Mouse (Mus musculus): ENCODE data around the gene Mex3a. TPM values are rescaled to one million over a fixed set of nuclear protein-coding genes. Genes with fewer than 3 reads are reported as not detected.

Gene Mex3a
- total and polyA plus RNA-seq, 3 experiments = 1.1 to 4.9 (median 2.5) TPM

GRCm38 (mm10) chr3:88552082-88552645, 20.0 kb downstream of the Mex3a start:
- H3K27ac ChIP-seq (ENCODE audit: insufficient read depth, low read depth) = no peak overlapping the region
- H3K9me3 ChIP-seq (replicated peaks; ENCODE audit: low read length) = no peaks in the 10 kb centered on the region
- peaks cover 14% of the 10 kb centered on the region for H3K79me2 ChIP-seq (replicated peaks; ENCODE audit: control insufficient read depth, extremely low read depth, insufficient read depth, poor library complexity, severe bottlenecking)
- dilution Hi-C loops (cut with MboI; ENCODE audit: extremely low pct_ligation_motif_present, extremely low pct_unique_long_range_greater_than_20kb, low sequenced_read_pairs) = no loop called here
- H3K4me3 ChIP-seq (replicated peaks in 1 of 3; ENCODE audit: low read depth in 2 of 3, low read length in 2 of 3, poor library complexity in 1 of 3) = peak overlapping the region; percentile 92 to 97 (median 93)
- no peak for DNase-seq (ENCODE audit: extremely low read depth)
- peaks cover 19 to 42% of the 10 kb centered on the region in 2 experiments for H3K36me3 ChIP-seq (replicated peaks in 1 of 2; ENCODE audit: control insufficient read depth in 1 of 2, insufficient read depth in 1 of 2, low read length in 1 of 2)
- in situ Hi-C loops (cut with MboI; ENCODE audit: low pct_ligation_motif_present, low pct_unique_long_range_greater_than_20kb, low sequenced_read_pairs) = loop anchor here (10.0 kb wide), 1 partner anchor 203 kb away; no protein-coding TSS in a partner anchor
- peak overlapping the region; percentile 91 for H3K9ac ChIP-seq (ENCODE audit: insufficient read depth, low read depth)
- peak overlapping the region; percentile 71 for H3K4me2 ChIP-seq (ENCODE audit: insufficient read depth, low read depth, poor library complexity, severe bottlenecking)
- peaks cover 7 to 28% of the 10 kb centered on the region in 2 experiments; a peak in 3 of 4 replicates for H3K4me1 ChIP-seq (ENCODE audit: control insufficient read depth in 1 of 2, insufficient read depth in 2 of 2)
- TF ChIP-seq EP300 (IDR thresholded peaks at IDR 0.05; ENCODE audit: low read length) (peak; percentile 27; the same call in 1 of the 2 replicates), USF1 (IDR thresholded peaks at IDR 0.05; ENCODE audit: low read depth, low read length) (no peak), RAD21 (IDR thresholded peaks at IDR 0.05; ENCODE audit: low read depth, low read length) (no peak), IRF4 (IDR thresholded peaks at IDR 0.05; ENCODE audit: low read depth, low read length) (peak; percentile 37; the same call in 1 of the 2 replicates), NRF1 (IDR thresholded peaks at IDR 0.05; ENCODE audit: low read depth, low read length) (no peak)
- no peaks in the 10 kb centered on the region for H3K27me3 ChIP-seq (replicated peaks)

- H3K9ac ChIP-seq (ENCODE audit: insufficient read depth, low read depth) = peak within 1 kb of the TSS; percentile 91
- H3K4me3 ChIP-seq (replicated peaks in 1 of 3; ENCODE audit: low read depth in 2 of 3, low read length in 2 of 3, poor library complexity in 1 of 3) = peak within 1 kb of the TSS; percentile 92 to 97 (median 93)
- in situ Hi-C loops (cut with MboI; ENCODE audit: low pct_ligation_motif_present, low pct_unique_long_range_greater_than_20kb, low sequenced_read_pairs) (loop anchor here (10.0 kb wide), 1 partner anchor 202 kb away; no protein-coding TSS in a partner anchor), dilution Hi-C loops (cut with MboI; ENCODE audit: extremely low pct_ligation_motif_present, extremely low pct_unique_long_range_greater_than_20kb, low sequenced_read_pairs) (no loop called here)
- peaks cover 7 to 28% of the 10 kb centered on the region in 2 experiments; a peak in 3 of 4 replicates for H3K4me1 ChIP-seq (ENCODE audit: control insufficient read depth in 1 of 2, insufficient read depth in 2 of 2)
- H3K9me3 ChIP-seq (replicated peaks; ENCODE audit: low read length) = no peaks in the 10 kb centered on the region
- H3K27ac ChIP-seq (ENCODE audit: insufficient read depth, low read depth) = peak within 1 kb of the TSS; percentile 70
- H3K27me3 ChIP-seq (replicated peaks) = no peaks in the 10 kb centered on the region
- peak within 1 kb of the TSS; percentile 82 for H3K4me2 ChIP-seq (ENCODE audit: insufficient read depth, low read depth, poor library complexity, severe bottlenecking)
- peaks cover 19 to 46% of the 10 kb centered on the region in 2 experiments for H3K36me3 ChIP-seq (replicated peaks in 1 of 2; ENCODE audit: control insufficient read depth in 1 of 2, insufficient read depth in 1 of 2, low read length in 1 of 2)
- peaks cover 14% of the 10 kb centered on the region for H3K79me2 ChIP-seq (replicated peaks; ENCODE audit: control insufficient read depth, extremely low read depth, insufficient read depth, poor library complexity, severe bottlenecking)
- DNase-seq (ENCODE audit: extremely low read depth) = peak; percentile 97
- TF ChIP-seq HCFC1 (IDR thresholded peaks at IDR 0.05; ENCODE audit: low read depth, low read length) (peak; percentile 99), ZNF384 (IDR thresholded peaks at IDR 0.05; ENCODE audit: low read depth, low read length) (no peak), NELFE (IDR thresholded peaks at IDR 0.05; ENCODE audit: low read depth, low read length) (no peak; the same call in 1 of the 2 replicates), RCOR1 (conservative IDR thresholded peaks at IDR 0.05; ENCODE audit: low read depth, low read length) (no peak), MXI1 (IDR thresholded peaks at IDR 0.05; ENCODE audit: low read depth, low read length) (peak; percentile 83), POLR2A (IDR thresholded peaks at IDR 0.05; ENCODE audit: low read depth, low read length) (peak; percentile 73), UBTF (IDR thresholded peaks at IDR 0.05; ENCODE audit: low read depth, low read length) (no peak; the same call in 1 of the 2 replicates), USF2 (conservative IDR thresholded peaks at IDR 0.05; ENCODE audit: low read depth, low read length) (no peak), IRF4 (IDR thresholded peaks at IDR 0.05; ENCODE audit: low read depth, low read length) (peak; percentile 54), ZC3H11A (IDR thresholded peaks at IDR 0.05; ENCODE audit: low read depth, low read length) (no peak), KAT2A (IDR thresholded peaks at IDR 0.05; ENCODE audit: insufficient replicate concordance, low read length) (peak; percentile 99), GABPA (IDR thresholded peaks at IDR 0.05; ENCODE audit: insufficient replicate concordance, low read depth, low read length) (peak; percentile 76; the same call in 1 of the 2 replicates), ZMIZ1 (IDR thresholded peaks at IDR 0.05; ENCODE audit: low read depth, low read length) (peak; percentile 43; the same call in 1 of the 2 replicates), E2F4 (IDR thresholded peaks at IDR 0.05; ENCODE audit: insufficient replicate concordance, low read depth, low read length) (peak; percentile 91; the same call in 1 of the 2 replicates), NRF1 (IDR thresholded peaks at IDR 0.05; ENCODE audit: low read depth, low read length) (peak; percentile 53), JUN (IDR thresholded peaks at IDR 0.05; ENCODE audit: insufficient read depth, low read depth, low read length) (no peak), SMC3 (IDR thresholded peaks at IDR 0.05; ENCODE audit: low read depth, low read length) (no peak), BHLHE40 (IDR thresholded peaks at IDR 0.05; ENCODE audit: low read depth, low read length) (peak; percentile 3; the same call in 1 of the 2 replicates), POLR2AphosphoS2 (IDR thresholded peaks at IDR 0.05; ENCODE audit: low read depth, low read length) (peak; percentile 28; the same call in 1 of the 2 replicates), MAFK (IDR thresholded peaks at IDR 0.05; ENCODE audit: insufficient replicate concordance, low read length) (no peak), PAX5 (IDR thresholded peaks at IDR 0.05; ENCODE audit: low read length) (no peak), RAD21 (IDR thresholded peaks at IDR 0.05; ENCODE audit: low read depth, low read length) (no peak), ETS1 (conservative IDR thresholded peaks at IDR 0.05; ENCODE audit: low read depth, low read length) (no peak), TCF12 (IDR thresholded peaks at IDR 0.05; ENCODE audit: low read depth, low read length) (peak; percentile 89), MEF2A (IDR thresholded peaks at IDR 0.05; ENCODE audit: borderline replicate concordance, low read depth, low read length) (peak; percentile 19; the same call in 1 of the 2 replicates), USF1 (IDR thresholded peaks at IDR 0.05; ENCODE audit: low read depth, low read length) (peak; percentile 50)
These were observed 20.7 kb downstream of the Mex3a start, which contains the start of gene Lamtor2 for GRCm38 (mm10) chr3:88552676-88553524. Gene Lamtor2 (minus strand): TSS chr3:88553074.

Measured in CH12.LX (cell line).